Mouse (Mus musculus): ENCODE measurements around the gene Kmt2d. TPM values are rescaled to one million over a fixed set of nuclear protein-coding genes. Genes with fewer than 3 reads are reported as not detected.

The Kmt2d gene
- polyA plus RNA-seq, 1 experiment from 2014 or later: 12.4 TPM

DNA sequence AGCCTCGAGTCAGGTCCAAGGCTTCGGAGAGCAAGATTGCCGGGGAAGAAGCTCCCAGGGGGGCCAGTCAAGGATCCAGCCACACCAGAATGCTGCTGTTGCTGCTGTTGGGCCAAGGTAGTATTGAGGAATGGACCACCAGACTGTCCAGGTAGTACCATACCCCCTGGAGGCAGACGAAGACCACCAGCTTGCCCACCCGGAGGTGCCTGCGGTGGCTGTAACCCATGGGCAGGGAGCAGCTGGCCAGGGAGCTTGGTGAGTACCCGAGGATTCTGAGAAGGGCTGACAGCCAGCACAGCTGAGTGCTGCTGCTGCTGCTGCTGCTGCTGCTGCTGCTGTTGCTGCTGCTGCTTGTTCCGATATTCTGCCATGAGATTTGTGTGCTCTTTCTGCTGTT lies 24.9 kb downstream of the Kmt2d start:
- no peak overlapping the region for H3K4me3 ChIP-seq (ENCODE audit: low read length)
- WGBS: 85% methylated on average over 8 of the region's 8 CpGs
- ATAC-seq (ENCODE audit: low FRiP score, low TSS enrichment): no peak
- H3K27me3 ChIP-seq (ENCODE audit: insufficient read depth, low read length): no peaks in the 10 kb centered on the region
- H3K4me2 ChIP-seq (replicated peaks; ENCODE audit: low read depth, low read length): no peak overlapping the region
- no peaks in the 10 kb centered on the region for H3K4me1 ChIP-seq (ENCODE audit: insufficient read depth, low read length)
- no peak overlapping the region for H3K27ac ChIP-seq (ENCODE audit: low read length)
- peaks cover 99% of the 10 kb centered on the region for H3K36me3 ChIP-seq (ENCODE audit: insufficient read depth, low read length)
- no peak overlapping the region for H3K9ac ChIP-seq (replicated peaks; ENCODE audit: low read length)
- no peaks in the 10 kb centered on the region for H3K9me3 ChIP-seq (ENCODE audit: low read length)

DNA sequence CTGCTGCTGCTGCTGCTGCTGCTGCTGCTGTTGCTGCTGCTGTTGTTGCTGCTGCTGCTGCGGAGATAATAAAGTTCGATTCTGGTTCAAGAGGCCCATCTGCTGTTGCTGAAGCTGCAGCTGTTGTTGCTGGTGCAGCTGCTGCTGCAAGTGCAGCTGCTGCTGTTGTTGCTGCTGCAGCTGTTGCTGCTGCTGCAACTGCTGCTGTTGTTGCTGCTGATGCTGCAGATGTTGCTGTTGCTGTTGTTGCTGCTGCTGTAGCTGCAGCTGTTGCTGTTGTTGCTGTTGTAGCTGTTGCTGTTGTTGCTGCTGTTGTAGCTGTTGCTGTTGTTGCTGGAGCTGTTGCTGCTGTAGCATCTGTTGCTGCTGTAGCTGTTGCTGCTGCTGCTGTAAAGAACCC lies 25.9 kb downstream of the Kmt2d start:
- no peak for ATAC-seq (ENCODE audit: low FRiP score, low TSS enrichment)
- Histone ChIP-seq H3K36me3 (ENCODE audit: insufficient read depth, low read length) (peaks cover 99% of the 10 kb centered on the region), H3K9ac (replicated peaks; ENCODE audit: low read length) (no peak overlapping the region), H3K4me2 (replicated peaks; ENCODE audit: low read depth, low read length) (no peak overlapping the region), H3K4me1 (ENCODE audit: insufficient read depth, low read length) (no peaks in the 10 kb centered on the region), H3K27me3 (ENCODE audit: insufficient read depth, low read length) (no peaks in the 10 kb centered on the region), H3K27ac (ENCODE audit: low read length) (no peak overlapping the region), H3K4me3 (ENCODE audit: low read length) (no peak overlapping the region), H3K9me3 (ENCODE audit: low read length) (no peaks in the 10 kb centered on the region)
- WGBS: 94% methylated on average over 2 of the region's 2 CpGs

DNA sequence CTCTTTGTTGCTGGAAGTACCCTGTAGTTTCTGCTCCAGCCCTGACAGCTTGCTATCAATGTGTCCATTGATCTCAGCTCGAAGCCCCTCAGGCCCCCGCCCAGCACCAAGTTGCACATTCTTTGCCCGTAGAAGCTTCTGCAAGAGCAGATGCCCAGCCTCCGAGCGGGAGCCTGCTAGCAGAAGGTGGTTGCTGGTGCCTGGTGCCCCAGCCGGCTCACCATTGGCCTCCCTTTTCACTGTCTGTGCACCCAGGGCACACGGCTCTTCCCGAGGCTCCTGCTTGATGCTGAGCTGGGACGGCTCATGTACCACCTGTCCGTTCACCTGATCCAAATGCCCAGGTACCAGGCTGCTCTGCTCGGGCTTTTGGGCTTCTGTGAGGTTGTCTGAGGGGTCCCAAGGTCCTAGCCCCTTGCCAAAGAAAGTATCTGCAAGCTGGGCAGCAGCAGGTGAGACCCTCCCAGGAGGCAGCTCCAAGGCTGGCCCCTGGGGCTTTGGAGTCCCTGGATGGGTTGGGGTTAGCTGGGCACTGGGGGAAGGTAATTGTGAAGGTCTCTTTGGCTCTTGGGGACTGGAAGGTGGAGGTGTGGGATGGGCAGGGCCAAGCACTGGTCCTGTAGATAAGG lies 27.3 kb downstream of the Kmt2d start:
- ATAC-seq (ENCODE audit: low FRiP score, low TSS enrichment): no peak
- Histone ChIP-seq H3K4me3 (ENCODE audit: low read length) (no peak overlapping the region), H3K27me3 (ENCODE audit: insufficient read depth, low read length) (no peaks in the 10 kb centered on the region), H3K36me3 (ENCODE audit: insufficient read depth, low read length) (peaks cover 100% of the 10 kb centered on the region), H3K27ac (ENCODE audit: low read length) (no peak overlapping the region), H3K9me3 (ENCODE audit: low read length) (no peaks in the 10 kb centered on the region), H3K9ac (replicated peaks; ENCODE audit: low read length) (no peak overlapping the region), H3K4me2 (replicated peaks; ENCODE audit: low read depth, low read length) (no peak overlapping the region), H3K4me1 (ENCODE audit: insufficient read depth, low read length) (no peaks in the 10 kb centered on the region)
- 91% methylated on average over 11 of the region's 11 CpGs for WGBS

DNA sequence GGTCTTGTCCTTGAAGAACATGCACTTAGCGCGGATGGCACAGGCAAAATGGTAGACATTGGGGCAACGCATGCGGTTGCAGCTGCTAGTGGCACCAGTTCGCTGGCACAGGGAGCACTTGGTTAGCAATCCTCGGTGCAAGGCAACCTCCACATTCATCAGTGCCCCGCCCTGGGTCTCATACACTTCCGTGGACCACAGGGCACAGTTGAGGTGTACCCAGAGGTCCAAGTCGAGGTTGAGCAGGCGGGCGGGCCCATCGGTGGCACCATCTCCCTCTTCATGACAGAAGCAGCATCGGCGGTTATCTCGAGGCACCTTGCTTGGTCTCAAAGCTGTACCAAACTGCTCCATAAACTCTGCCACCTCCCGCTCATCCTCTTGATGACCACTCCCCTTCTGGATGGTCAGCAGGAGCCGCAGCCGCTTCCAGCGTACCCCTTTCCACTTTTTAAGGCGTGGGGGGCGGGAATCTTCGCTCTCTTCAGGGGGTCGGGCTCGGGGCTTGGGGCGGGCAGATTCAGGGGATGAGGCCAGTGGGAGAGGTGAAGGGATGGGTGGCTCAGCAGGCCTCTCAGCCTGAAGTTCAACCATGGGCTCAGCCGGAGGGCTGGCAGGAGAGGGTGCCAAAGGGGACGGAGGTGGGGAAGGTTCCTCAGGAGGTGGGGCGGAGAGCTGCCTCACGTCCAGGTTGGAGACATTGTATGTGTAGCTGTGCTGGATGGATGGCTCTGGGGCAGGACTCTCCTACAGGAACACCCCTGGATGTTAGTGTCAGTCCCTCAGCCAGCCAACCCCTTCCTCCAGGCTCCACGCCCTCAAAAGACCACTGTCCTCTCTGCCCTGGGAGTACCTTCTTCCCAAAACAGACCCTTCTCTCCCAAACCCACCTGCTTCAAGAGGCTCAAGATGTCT lies 31.1 kb downstream of the Kmt2d start:
- Histone ChIP-seq H3K9ac (replicated peaks; ENCODE audit: low read length) (no peak overlapping the region), H3K36me3 (ENCODE audit: insufficient read depth, low read length) (peaks cover 98% of the 10 kb centered on the region), H3K4me3 (ENCODE audit: low read length) (no peak overlapping the region), H3K4me1 (ENCODE audit: insufficient read depth, low read length) (no peaks in the 10 kb centered on the region), H3K27ac (ENCODE audit: low read length) (no peak overlapping the region), H3K9me3 (ENCODE audit: low read length) (no peaks in the 10 kb centered on the region), H3K27me3 (ENCODE audit: insufficient read depth, low read length) (no peaks in the 10 kb centered on the region), H3K4me2 (replicated peaks; ENCODE audit: low read depth, low read length) (no peak overlapping the region)
- 95% methylated on average over 30 of the region's 30 CpGs for WGBS
- ATAC-seq (ENCODE audit: low FRiP score, low TSS enrichment): no peak

DNA sequence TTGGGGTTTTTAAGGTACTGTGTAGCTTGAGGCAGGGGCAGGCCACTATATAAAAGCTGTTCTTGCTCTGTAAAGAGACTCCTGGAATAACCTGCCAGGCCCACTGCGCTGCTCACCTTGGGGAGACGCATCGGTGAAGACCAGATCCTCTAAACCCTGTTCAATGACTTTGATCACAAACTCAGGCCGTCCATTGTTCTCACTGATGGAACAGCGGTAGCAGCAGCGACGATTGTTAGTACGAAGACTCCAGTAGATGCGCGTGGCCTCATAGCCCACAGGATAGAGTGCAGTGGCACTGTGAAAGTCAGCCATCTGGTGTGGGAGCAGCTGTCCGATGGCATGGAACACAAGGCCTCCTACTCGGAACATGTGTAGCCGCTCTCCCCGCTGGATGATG lies 31.8 kb downstream of the Kmt2d start:
- H3K4me2 ChIP-seq (replicated peaks; ENCODE audit: low read depth, low read length): no peak overlapping the region
- H3K9ac ChIP-seq (replicated peaks; ENCODE audit: low read length): no peak overlapping the region
- H3K9me3 ChIP-seq (ENCODE audit: low read length): no peaks in the 10 kb centered on the region
- H3K4me3 ChIP-seq (ENCODE audit: low read length): no peak overlapping the region
- peaks cover 97% of the 10 kb centered on the region for H3K36me3 ChIP-seq (ENCODE audit: insufficient read depth, low read length)
- no peaks in the 10 kb centered on the region for H3K4me1 ChIP-seq (ENCODE audit: insufficient read depth, low read length)
- no peak for ATAC-seq (ENCODE audit: low FRiP score, low TSS enrichment)
- H3K27ac ChIP-seq (ENCODE audit: low read length): no peak overlapping the region
- H3K27me3 ChIP-seq (ENCODE audit: insufficient read depth, low read length): no peaks in the 10 kb centered on the region
- 94% methylated on average over 14 of the region's 14 CpGs for WGBS

DNA sequence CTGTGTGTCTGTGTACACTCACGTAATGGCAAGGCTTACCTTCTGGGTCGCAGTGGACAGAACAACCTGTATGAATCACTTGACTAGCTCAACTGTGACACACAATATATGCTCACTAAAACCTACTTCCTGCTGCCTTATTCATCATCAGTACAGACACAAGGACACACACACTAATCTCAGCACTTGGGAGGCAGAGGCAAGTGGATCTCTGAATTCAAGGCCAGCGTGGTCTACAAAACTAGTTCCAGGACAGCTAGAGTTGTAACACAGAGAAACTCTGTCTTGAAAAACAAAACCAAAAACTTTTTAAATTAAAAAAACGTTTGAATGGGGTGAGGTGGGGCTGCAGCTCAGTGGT lies 33.3 kb downstream of the Kmt2d start:
- Histone ChIP-seq H3K4me1 (ENCODE audit: insufficient read depth, low read length) (peaks cover 2% of the 10 kb centered on the region), H3K4me2 (replicated peaks; ENCODE audit: low read depth, low read length) (no peak overlapping the region), H3K9ac (replicated peaks; ENCODE audit: low read length) (no peak overlapping the region), H3K4me3 (ENCODE audit: low read length) (no peak overlapping the region), H3K36me3 (ENCODE audit: insufficient read depth, low read length) (peaks cover 96% of the 10 kb centered on the region), H3K27me3 (ENCODE audit: insufficient read depth, low read length) (no peaks in the 10 kb centered on the region), H3K9me3 (ENCODE audit: low read length) (no peaks in the 10 kb centered on the region), H3K27ac (ENCODE audit: low read length) (no peak overlapping the region)
- 74% methylated on average over 4 of the region's 4 CpGs for WGBS
- ATAC-seq (ENCODE audit: low FRiP score, low TSS enrichment): no peak

DNA sequence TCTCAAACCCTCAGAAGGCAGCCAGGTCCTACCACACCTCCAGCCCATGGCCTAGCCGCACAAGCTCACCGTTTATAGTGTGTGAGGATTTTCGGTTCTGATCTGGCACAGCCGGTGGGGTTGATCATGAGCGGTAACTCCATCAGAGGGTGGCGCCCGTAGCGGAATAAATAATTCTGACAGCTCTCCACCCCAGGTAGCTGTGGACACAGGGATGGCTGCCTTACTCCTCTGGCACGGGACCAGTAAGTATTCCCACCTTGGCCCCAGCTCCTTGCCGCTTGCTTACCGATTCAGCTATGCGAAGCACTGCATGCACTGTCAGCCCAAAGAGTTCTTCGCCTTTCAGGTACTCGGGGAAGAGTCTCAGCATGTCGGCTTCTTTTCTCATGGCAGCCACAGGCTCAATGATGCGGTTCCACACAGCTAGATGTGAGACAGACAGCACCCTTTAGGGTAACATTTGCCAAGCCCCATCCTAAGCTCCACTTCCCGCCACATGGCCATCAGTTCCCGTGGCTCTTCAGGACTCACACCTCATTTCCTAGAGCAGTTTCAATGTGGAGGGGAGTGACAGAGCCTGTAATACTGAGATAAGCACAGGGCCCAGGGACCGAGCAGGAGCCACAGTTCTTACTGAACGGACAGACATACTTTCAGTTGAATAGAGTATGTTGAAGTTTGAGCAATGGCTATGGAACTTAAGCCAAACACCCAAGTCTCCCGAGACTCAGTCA lies 33.8 kb downstream of the Kmt2d start:
- ATAC-seq (ENCODE audit: low FRiP score, low TSS enrichment): no peak
- 90% methylated on average over 21 of the region's 21 CpGs for WGBS

DNA sequence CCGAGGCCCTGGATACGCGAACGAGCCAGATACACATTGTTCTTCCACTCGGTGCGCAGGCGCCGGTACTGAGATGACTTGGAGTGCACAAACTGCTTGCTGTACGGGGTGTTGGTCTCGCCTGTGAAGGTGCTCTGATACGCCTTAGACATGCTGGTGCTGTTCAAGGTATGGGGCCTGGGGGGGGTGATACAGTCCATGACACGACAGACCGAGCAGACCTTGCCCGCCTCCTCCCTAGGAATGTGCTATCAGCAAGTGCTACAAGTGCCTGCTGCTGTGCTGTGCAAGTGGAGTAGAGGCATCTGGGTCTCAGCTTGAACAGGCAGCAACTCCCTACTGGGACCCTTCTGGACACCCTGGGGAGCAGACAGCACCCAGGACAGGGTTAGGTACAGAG lies 35.7 kb downstream of the Kmt2d start:
- H3K4me1 ChIP-seq (ENCODE audit: insufficient read depth, low read length): peaks cover 13% of the 10 kb centered on the region
- no peaks in the 10 kb centered on the region for H3K9me3 ChIP-seq (ENCODE audit: low read length)
- ATAC-seq (ENCODE audit: low FRiP score, low TSS enrichment): no peak
- H3K4me3 ChIP-seq (ENCODE audit: low read length): no peak overlapping the region
- no peak overlapping the region for H3K9ac ChIP-seq (replicated peaks; ENCODE audit: low read length)
- H3K27ac ChIP-seq (ENCODE audit: low read length): no peak overlapping the region
- no peak overlapping the region for H3K4me2 ChIP-seq (replicated peaks; ENCODE audit: low read depth, low read length)
- WGBS: 95% methylated on average over 14 of the region's 14 CpGs
- no peaks in the 10 kb centered on the region for H3K27me3 ChIP-seq (ENCODE audit: insufficient read depth, low read length)
- H3K36me3 ChIP-seq (ENCODE audit: insufficient read depth, low read length): peaks cover 72% of the 10 kb centered on the region

More for the DNA sequence above, 33.8 kb downstream of the Kmt2d start:
- no peaks in the 10 kb centered on the region for H3K27me3 ChIP-seq (ENCODE audit: insufficient read depth, low read length)
- peaks cover 91% of the 10 kb centered on the region for H3K36me3 ChIP-seq (ENCODE audit: insufficient read depth, low read length)
- H3K4me3 ChIP-seq (ENCODE audit: low read length): no peak overlapping the region
- peaks cover 7% of the 10 kb centered on the region for H3K4me1 ChIP-seq (ENCODE audit: insufficient read depth, low read length)
- no peak overlapping the region for H3K4me2 ChIP-seq (replicated peaks; ENCODE audit: low read depth, low read length)
- H3K27ac ChIP-seq (ENCODE audit: low read length): no peak overlapping the region
- H3K9me3 ChIP-seq (ENCODE audit: low read length): no peaks in the 10 kb centered on the region
- H3K9ac ChIP-seq (replicated peaks; ENCODE audit: low read length): no peak overlapping the region

DNA sequence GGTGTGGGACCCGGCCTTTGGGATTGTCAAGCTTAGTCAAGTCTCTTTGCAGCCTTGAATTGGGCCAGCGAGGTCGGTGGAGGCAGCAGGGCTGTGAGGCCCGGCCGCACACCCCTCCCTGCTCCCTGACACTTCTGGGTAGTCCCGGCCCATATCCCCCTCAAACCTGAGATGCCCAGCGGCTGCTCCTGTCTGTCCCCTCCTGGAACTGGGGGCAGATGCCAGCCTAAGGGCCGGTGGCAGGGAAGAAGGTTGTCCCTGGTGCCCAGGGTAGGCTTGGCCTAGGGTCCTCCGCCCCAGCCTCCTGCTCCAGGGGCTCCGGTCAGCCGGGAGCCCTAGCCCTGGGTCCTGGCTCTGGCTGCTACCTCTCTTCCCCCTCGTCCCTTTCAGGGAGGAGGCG lies 36.9 kb downstream of the Kmt2d start:
- WGBS: 78% methylated on average over 12 of the region's 13 CpGs

More for the DNA sequence above, 36.9 kb downstream of the Kmt2d start:
- no peak overlapping the region for H3K27ac ChIP-seq (ENCODE audit: low read length)
- no peak overlapping the region for H3K4me2 ChIP-seq (replicated peaks; ENCODE audit: low read depth, low read length)
- no peak for ATAC-seq (ENCODE audit: low FRiP score, low TSS enrichment)
- H3K4me3 ChIP-seq (ENCODE audit: low read length): no peak overlapping the region
- H3K9ac ChIP-seq (replicated peaks; ENCODE audit: low read length): no peak overlapping the region
- H3K9me3 ChIP-seq (ENCODE audit: low read length): no peaks in the 10 kb centered on the region
- H3K4me1 ChIP-seq (ENCODE audit: insufficient read depth, low read length): peaks cover 25% of the 10 kb centered on the region
- peaks cover 60% of the 10 kb centered on the region for H3K36me3 ChIP-seq (ENCODE audit: insufficient read depth, low read length)
- no peaks in the 10 kb centered on the region for H3K27me3 ChIP-seq (ENCODE audit: insufficient read depth, low read length)

All from kidney, embryonic 16.5 days (tissue).